Mouse (Mus musculus) lung, postnatal 25 days (tissue): ENCODE measurements at regions not wholly inside any gene's neighbourhood (a gene's known extent, or its start where the extent isn't known, plus 50 kb on each side); places are given as distances from the start of the nearest gene placed in this dataset.
A peak's percentile ranks its signal among the peaks of the same experiment; 100 is the strongest.

Experiments used
- DNase-seq: peaks from one replicate; pipeline ENCODE4 v3.0.0; 2022; ENCODE audit warnings: low spot score

- DNase-seq = no peak
These were observed 318.4 kb upstream of the Myo3a start for GRCm38 (mm10) chr2:21908813-21909480.

- peak; percentile 27 for DNase-seq
These were observed 317.8 kb upstream of the Myo3a start for GRCm38 (mm10) chr2:21909481-21909966.

- no peak for DNase-seq
These were observed 309.3 kb upstream of the Myo3a start for GRCm38 (mm10) chr2:21917804-21918690.

GRCm38 (mm10) chr2:21919091-21919490 is 308.2 kb upstream of the Myo3a start:
- no peak for DNase-seq

- DNase-seq = no peak
These were observed 299.6 kb upstream of the Myo3a start for GRCm38 (mm10) chr2:21927656-21928055.

- no peak for DNase-seq
These were observed 287.3 kb upstream of the Myo3a start for GRCm38 (mm10) chr2:21939993-21940392.

- DNase-seq = peak; percentile 40
These were observed 286.4 kb upstream of the Myo3a start for GRCm38 (mm10) chr2:21940797-21941487.

- no peak for DNase-seq
These were observed 285.8 kb upstream of the Myo3a start for GRCm38 (mm10) chr2:21941488-21942000.

GRCm38 (mm10) chr2:21943676-21944075 is 283.6 kb upstream of the Myo3a start:
- DNase-seq = no peak

- no peak for DNase-seq
These were observed 280.8 kb upstream of the Myo3a start for GRCm38 (mm10) chr2:21946484-21946883.

GRCm38 (mm10) chr2:21951279-21951678 is 276.0 kb upstream of the Myo3a start:
- DNase-seq = no peak

GRCm38 (mm10) chr2:21956112-21956963 is 271.0 kb upstream of the Myo3a start:
- DNase-seq = no peak

- DNase-seq = no peak
These were observed 268.9 kb upstream of the Myo3a start for GRCm38 (mm10) chr2:21958365-21958764.

- no peak for DNase-seq
These were observed 268.5 kb upstream of the Myo3a start for GRCm38 (mm10) chr2:21958802-21959201.

GRCm38 (mm10) chr2:21963343-21964026 is 263.8 kb upstream of the Myo3a start:
- no peak for DNase-seq

- no peak for DNase-seq
These were observed 263.2 kb upstream of the Myo3a start for GRCm38 (mm10) chr2:21964027-21964605.

GRCm38 (mm10) chr2:21970774-21971406 is 256.4 kb upstream of the Myo3a start:
- no peak for DNase-seq

- no peak for DNase-seq
These were observed 252.7 kb upstream of the Myo3a start for GRCm38 (mm10) chr2:21974599-21974998.

GRCm38 (mm10) chr2:21975547-21975946 is 251.8 kb upstream of the Myo3a start:
- no peak for DNase-seq

GRCm38 (mm10) chr2:21976337-21976736 is 251.0 kb upstream of the Myo3a start:
- DNase-seq = no peak
